Mouse (Mus musculus): ENCODE data around the gene Ehd2.

Ehd2 gene

GRCm38 (mm10) chr7:15975451-15975850 lies 8.1 kb upstream of the Ehd2 start:
- DNase-seq (ENCODE audit: low read depth, low spot score) = no peak

GRCm38 (mm10) chr7:15974712-15975111 lies 7.3 kb upstream of the Ehd2 start:
- peak; percentile 56 for DNase-seq (ENCODE audit: low read depth, low spot score)

- no peak for DNase-seq (ENCODE audit: low read depth, low spot score)
Measured at GRCm38 (mm10) chr7:15972247-15972646, 4.9 kb upstream of the Ehd2 start.

GRCm38 (mm10) chr7:15969674-15970073 lies 2.3 kb upstream of the Ehd2 start:
- no peak for DNase-seq (ENCODE audit: low read depth, low spot score)

GRCm38 (mm10) chr7:15968322-15968721 lies 955 bp upstream of the Ehd2 start:
- no peak for DNase-seq (ENCODE audit: low read depth, low spot score)

GRCm38 (mm10) chr7:15966489-15966888 lies 878 bp downstream of the Ehd2 start:
- DNase-seq (ENCODE audit: low read depth, low spot score) = no peak

GRCm38 (mm10) chr7:15963798-15964652 lies 3.3 kb downstream of the Ehd2 start:
- no peak for DNase-seq (ENCODE audit: low read depth, low spot score)

GRCm38 (mm10) chr7:15962311-15963288 lies 4.8 kb downstream of the Ehd2 start:
- DNase-seq (ENCODE audit: low read depth, low spot score) = no peak

GRCm38 (mm10) chr7:15961798-15962197 lies 5.6 kb downstream of the Ehd2 start:
- no peak for DNase-seq (ENCODE audit: low read depth, low spot score)

GRCm38 (mm10) chr7:15961239-15961638 lies 6.1 kb downstream of the Ehd2 start:
- no peak for DNase-seq (ENCODE audit: low read depth, low spot score)

GRCm38 (mm10) chr7:15960691-15961090 lies 6.7 kb downstream of the Ehd2 start:
- no peak for DNase-seq (ENCODE audit: low read depth, low spot score)

- no peak for DNase-seq (ENCODE audit: low read depth, low spot score)
Measured at GRCm38 (mm10) chr7:15956143-15956542, 11.2 kb downstream of the Ehd2 start.

- DNase-seq (ENCODE audit: low read depth, low spot score) = no peak
Measured at GRCm38 (mm10) chr7:15955509-15955908, 11.9 kb downstream of the Ehd2 start.

GRCm38 (mm10) chr7:15954978-15955443 lies 12.4 kb downstream of the Ehd2 start:
- DNase-seq (ENCODE audit: low read depth, low spot score) = no peak

- DNase-seq (ENCODE audit: low read depth, low spot score) = no peak
Measured at GRCm38 (mm10) chr7:15954436-15954835, 12.9 kb downstream of the Ehd2 start.

GRCm38 (mm10) chr7:15953307-15954074 lies 13.9 kb downstream of the Ehd2 start:
- DNase-seq (ENCODE audit: low read depth, low spot score) = no peak

GRCm38 (mm10) chr7:15952416-15952815 lies 15.0 kb downstream of the Ehd2 start:
- no peak for DNase-seq (ENCODE audit: low read depth, low spot score)

GRCm38 (mm10) chr7:15950008-15950407 lies 17.4 kb downstream of the Ehd2 start:
- no peak for DNase-seq (ENCODE audit: low read depth, low spot score)

- no peak for DNase-seq (ENCODE audit: low read depth, low spot score)
Measured at GRCm38 (mm10) chr7:15949216-15949790, 18.1 kb downstream of the Ehd2 start.

GRCm38 (mm10) chr7:15948381-15948941 lies 18.9 kb downstream of the Ehd2 start:
- DNase-seq (ENCODE audit: low read depth, low spot score) = peak; percentile 48
